Mouse (Mus musculus) right cerebral cortex, postnatal 36 days (tissue): Measurements from ENCODE around the gene Fam193b.
A peak's percentile ranks its signal among the peaks of the same experiment; 100 is the strongest.

ENCODE experiments used
- DNase-seq, 2 experiments: peaks; one replicate each; pipeline ENCODE4 v3.0.0; 2022; ENCODE audit warnings: low spot score in 2 of 2, mixed read lengths in 1 of 2

The Fam193b gene

GRCm38 (mm10) chr13:55527834-55528772 is 42.8 kb downstream of the Fam193b start:
- DNase-seq: no peak

- DNase-seq: no peak
Observed at GRCm38 (mm10) chr13:55527212-55527611, 43.7 kb downstream of the Fam193b start.

DNA sequence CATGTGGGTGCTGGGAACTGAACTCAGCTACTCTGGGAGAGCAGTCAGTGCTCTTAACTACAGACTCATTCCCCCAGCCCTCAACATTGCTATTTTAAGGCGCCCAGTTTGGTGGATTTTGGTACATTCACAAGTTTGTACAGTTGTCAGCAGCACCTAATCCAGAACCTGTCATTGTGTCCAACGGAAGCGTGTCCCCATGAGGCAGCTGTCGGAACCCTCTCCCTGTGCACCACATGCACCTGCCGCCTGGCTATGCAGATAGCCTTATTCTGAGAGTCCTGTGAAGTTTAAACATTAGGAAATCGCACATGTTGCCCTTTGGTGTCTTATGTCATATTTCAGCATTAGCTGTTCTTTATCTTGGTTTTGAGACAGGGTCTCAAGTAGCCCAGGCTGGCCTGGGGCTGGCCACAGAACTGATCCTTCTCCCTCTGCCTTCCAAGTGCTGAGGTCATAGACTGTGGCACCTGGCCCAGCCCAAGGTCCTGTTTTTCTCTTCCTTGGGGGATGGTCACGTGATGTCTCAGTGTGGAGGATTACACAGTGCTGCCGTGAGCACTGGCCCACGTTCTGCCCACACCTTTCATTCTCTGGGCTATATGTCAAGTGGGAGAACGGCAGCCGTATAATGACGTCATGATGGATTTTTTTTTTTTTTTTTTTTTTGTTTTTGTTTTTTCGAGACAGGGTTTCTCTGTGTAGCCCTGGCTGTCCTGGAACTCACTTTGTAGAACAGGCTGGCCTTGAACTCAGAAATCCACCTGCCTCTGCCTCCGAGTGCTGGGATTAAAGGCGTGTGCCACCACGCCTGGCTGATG is 45.0 kb downstream of the Fam193b start:
- no peak for DNase-seq

DNA sequence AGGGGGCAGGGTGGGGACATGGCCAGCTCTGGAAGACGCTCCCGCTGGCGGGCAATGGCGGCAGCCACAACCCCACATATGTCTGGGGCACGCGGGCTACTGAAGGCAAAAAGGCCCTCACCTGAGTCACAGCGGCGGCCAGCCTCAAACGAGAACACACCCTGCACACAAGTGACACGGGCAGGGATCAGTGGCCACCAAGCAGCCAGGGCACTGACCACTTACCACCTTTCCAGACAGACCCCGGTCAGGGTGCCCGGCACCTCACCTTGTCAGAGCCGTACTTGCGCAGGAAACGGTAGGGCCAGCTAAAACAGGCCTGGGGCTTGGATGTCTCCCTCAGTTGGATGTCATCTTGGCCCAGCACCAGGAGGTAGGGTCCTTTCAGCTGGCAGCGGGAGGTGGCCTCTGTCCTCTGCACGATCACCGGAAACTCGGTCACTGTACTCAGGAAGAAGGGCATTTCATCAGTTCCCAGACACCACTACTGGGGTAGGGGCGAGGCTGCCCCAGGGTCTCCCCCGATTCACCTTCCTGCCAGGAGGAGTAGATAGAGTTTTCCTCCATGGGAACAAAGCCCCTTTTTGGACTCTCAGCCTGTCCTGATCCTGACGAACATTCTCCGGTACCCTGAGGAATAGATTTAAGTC is 46.8 kb downstream of the Fam193b start:
- DNase-seq: no peak

DNA sequence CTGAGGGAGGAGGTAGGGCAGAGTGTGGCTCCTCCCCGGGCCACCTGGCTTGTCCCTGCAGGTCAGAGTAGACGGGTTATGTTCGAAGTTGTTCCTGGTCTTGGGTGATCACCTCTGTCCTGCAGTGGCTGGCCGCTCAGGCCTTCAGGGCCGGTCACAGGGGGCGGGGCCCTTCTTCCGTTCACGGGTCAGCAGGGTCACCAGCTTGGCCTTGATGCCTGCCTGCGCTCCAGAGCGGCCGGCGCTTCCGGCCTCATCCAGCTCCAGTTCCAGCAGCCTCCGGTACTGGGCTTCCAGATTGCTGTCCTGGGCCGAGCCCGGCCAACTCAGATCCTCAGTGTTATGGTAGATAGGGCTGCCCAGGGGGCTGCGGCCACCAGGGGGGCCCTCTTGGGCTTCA is 47.6 kb downstream of the Fam193b start:
- no peak for DNase-seq

DNA sequence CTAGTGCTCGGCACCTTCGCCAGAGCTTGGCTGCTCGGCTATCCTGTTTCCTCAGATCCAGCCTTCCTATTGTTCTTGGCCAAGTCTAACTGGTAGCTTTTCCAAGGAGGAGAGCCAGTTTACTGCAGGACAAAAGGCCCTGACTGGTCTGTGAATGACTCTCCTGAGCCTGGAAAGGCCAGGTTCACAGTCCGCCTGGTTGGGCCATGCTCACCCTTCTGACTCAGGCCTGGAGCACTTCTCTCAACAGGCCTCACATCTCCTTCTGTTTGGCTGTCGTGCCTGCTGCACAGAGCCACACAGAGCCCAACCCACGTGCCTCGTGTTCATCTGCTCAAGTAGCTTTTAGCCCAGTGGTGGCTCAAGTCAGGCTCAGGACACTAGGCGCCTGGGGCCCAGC is 48.2 kb downstream of the Fam193b start:
- DNase-seq: no peak

GRCm38 (mm10) chr13:55519606-55520005 is 51.3 kb downstream of the Fam193b start:
- DNase-seq: no peak

DNA sequence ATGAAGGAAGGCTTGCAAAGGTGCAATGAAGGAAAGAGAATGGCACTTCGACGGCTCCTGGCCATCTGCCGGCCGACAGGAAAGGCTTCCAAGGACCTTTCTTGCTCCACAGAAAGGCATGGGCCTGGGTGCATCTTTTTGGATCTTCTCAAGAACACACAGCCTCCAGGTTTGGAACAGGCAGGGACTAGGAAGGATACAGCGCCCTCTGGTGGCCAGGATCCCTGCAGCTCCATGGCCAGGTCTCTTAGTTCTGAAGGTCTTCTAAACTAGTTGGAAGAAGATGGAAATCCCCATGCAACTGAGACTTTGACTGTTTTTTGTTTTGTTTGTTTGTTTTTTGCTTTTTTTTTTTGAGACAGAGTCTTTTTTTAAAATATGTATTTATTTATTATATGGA is 54.0 kb downstream of the Fam193b start:
- peak; percentile 82 to 83 for DNase-seq

GRCm38 (mm10) chr13:55513828-55514227 is 57.1 kb downstream of the Fam193b start:
- DNase-seq: no peak

DNA sequence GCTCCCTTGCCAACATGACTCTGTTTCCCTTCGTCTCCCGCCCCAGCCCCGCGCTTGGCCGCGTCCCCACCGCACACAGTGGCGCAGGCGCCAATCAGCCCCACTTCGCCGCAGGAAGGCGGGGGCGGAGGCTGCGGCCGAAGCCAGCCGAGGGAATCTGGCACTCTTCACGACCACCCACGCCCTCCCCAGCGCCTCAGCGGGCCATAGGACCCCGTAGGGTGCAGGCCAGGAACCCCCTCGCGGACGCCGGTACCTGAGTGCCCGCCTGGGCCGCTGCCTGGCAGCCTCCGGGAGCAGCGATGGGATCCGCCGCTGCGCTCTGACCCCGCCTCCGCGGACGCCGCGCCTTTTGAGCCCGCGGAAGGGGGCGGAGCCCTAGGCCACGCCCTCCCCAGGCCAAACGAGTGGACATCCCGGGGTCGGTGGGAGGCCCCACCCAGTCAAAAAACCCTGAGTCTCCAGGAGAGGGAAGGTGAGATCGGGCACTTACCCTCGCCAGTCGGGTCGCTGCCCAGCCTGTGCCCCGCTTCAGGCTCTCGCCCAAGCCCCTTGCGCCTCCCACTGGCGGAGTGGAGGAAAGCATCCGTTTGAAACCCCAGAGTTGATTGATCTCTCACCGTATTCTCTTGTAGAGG is 57.7 kb downstream of the Fam193b start, which contains the start of gene Pdlim7:
Gene Pdlim7, minus strand, starts transcription at position 566 of the 638 bp plus-strand sequence.
- peak; percentile 71 to 74 for DNase-seq

- DNase-seq: no peak
Observed at GRCm38 (mm10) chr13:55512379-55513031, 58.4 kb downstream of the Fam193b start.

- DNase-seq: no peak
Observed at GRCm38 (mm10) chr13:55511492-55511861, 59.4 kb downstream of the Fam193b start.

DNA sequence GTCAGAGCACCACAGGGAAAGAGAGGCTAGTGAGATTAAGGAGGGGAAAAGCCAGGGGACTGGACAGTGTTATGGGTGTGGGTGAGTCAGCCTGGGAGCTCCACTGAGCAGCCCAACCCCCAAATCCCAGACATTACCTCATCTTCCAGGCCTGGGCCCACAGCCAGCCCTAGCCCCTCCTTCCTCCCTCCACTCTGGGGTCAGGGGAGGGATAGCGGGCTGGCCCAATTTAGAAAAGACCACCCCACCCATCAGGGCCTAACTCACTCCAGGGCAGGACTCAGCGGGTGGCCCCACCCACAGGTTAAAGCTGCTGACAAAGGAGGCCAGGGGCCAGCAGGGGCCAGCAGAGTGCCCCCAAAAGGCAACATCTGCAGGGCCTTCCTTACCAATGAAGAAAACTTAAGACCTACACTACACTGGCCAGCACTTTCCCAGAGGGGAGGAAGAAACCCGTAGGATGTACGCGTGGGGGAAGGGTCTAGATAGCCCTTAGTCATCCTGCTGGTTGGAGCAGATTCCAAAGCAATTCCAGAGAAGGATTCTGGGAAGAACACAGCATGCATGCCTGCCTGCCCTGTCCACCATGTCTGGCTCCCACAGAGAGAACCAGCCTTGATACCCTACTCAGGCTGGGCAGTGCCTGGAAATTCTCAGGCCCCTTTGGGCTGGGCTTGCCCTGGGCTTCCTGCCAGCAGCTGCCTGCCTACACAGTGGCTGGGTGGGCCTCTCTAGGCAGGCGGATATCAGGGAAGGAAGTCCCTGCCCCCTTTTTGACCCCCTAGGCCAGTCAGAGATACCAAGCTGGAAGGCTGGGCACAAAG is 60.0 kb downstream of the Fam193b start:
- DNase-seq: no peak

DNA sequence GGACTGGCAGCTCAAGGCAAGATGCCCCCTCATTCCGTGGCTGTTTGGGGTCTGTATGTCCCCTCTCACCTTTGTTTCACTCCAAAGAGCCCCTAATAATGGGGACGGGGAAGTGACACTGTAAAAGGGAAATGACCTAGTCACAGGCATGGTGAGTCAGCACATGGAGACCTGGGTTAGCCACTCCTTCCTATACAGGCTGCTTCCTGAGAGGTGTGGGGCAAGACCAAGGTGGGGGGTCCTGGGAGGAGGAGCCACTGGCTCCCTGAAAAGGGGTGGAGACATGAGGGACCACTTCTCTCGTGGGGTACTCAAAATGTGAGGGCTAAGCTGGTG is 60.6 kb downstream of the Fam193b start:
- DNase-seq: no peak

GRCm38 (mm10) chr13:55508531-55508930 is 62.4 kb downstream of the Fam193b start:
- DNase-seq: no peak

DNA sequence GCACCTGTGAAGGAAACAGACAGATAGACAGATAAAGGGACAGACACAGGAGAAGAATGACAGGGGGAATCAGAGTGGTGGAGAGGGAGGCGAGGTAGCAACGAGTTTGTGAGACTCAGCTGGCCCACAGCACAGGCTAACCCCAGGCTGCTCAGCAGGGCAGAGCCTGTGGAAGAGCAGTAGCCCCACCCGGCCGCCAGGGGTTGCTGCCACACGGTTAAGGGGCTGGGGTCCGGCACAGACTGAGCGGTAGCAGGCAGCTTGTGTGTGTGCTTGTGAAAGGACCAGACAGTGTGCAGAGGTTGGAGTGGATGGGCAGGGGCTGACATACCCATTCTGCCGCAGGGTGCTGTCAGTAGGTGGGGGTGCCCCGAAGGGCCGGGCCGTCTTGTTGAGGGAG is 63.0 kb downstream of the Fam193b start:
- DNase-seq: no peak

DNA sequence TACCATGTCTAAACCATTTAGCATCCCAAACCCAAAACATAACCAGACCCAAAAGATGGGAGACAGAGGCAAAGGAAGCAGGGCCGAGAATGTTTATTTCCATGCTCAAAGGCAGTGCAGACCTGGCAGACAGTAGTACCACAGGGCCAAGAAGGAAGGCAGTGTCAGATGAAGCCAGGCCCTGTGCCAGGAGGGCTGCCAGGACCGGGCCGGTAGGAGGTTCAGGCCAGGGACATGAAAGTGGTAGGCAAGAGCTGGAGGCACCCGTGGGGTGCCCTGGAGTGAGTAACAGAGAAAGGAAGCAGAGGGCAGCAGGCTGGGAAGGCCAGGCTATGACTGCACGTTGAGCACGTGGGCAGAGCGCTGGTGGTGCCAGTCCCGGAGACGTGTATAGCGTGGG is 64.2 kb downstream of the Fam193b start:
- DNase-seq: no peak

DNA sequence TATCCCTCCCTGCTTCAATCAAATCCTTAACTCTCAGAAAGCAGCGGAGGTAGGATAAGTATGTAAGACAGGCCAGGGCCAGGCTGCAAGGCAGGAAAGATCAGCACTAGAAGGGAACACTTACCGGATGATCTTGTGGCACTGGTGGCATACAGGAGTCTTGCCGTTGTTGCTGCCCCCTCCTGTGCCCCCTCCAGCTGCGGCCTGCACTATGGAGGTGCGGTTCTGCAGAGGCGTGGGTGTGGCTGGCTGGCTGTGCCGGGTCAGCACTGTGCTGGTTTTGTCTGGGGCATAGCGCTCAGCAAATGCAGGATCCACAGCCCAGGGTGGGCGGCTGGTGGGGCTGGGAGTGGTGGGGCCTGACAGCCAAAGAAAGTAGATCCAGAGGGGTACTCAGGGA is 65.1 kb downstream of the Fam193b start:
- DNase-seq: no peak

- no peak for DNase-seq
Observed at GRCm38 (mm10) chr13:55504390-55504789, 66.5 kb downstream of the Fam193b start.

GRCm38 (mm10) chr13:55502405-55502804 is 68.5 kb downstream of the Fam193b start:
- no peak for DNase-seq
